In genomic region chr15:83281303-83281702, GRCm38 (mm10) we compare ENCODE assay signal across 22 mouse cellular contexts. TPM values are rescaled to one million over a fixed set of nuclear protein-coding genes. Genes with fewer than 3 reads are reported as not detected.
DNase-seq lines count a peak whose midpoint lies in the region; ATAC-seq and TF ChIP-seq lines count a peak whose summit lies in the region.
"Had no signal": no experiment of that assay in that cellular context is flagged by ENCODE, and none has a peak within 500 bp of the region (broad histone marks: within the 10 kb centered on the region; RNA-seq: fewer than 3 reads in every experiment).

No protein-coding gene starts in this region.

- H3K4me1 ChIP-seq in heart, embryonic 10.5 days: peaks cover 3% of the 10 kb centered on the region; the same call in 1 of the 2 replicates
- H3K4me1 ChIP-seq in stomach, postnatal 0 days (replicated peaks; ENCODE audit: control insufficient read depth, insufficient read depth): no peaks in the 10 kb centered on the region
- H3K4me1 ChIP-seq: forebrain, embryonic 15.5 days; heart, embryonic 15.5 days; kidney, embryonic 15.5 days; neural tube, embryonic 15.5 days had no signal

- no peaks in the 10 kb centered on the region for H3K36me3 ChIP-seq in heart, embryonic 10.5 days
- no peaks in the 10 kb centered on the region for H3K36me3 ChIP-seq in stomach, postnatal 0 days (ENCODE audit: control insufficient read depth, insufficient read depth, low read length)
- H3K36me3 ChIP-seq: forebrain, embryonic 15.5 days; G1E; heart, embryonic 15.5 days; kidney, embryonic 15.5 days; neural tube, embryonic 15.5 days had no signal

- ATAC-seq in stomach, postnatal 0 days (ENCODE audit: low FRiP score, low TSS enrichment): peak; percentile 77; the same call in 1 of the 2 replicates
- no peak for ATAC-seq in cerebellum, adult (ENCODE audit: insufficient number of reproducible peaks, low FRiP score, low TSS enrichment)
- ATAC-seq: forebrain, embryonic 15.5 days; midbrain, embryonic 16.5 days had no signal

- H3K9me3 ChIP-seq in heart, embryonic 10.5 days: no peaks in the 10 kb centered on the region
- H3K9me3 ChIP-seq in stomach, postnatal 0 days (ENCODE audit: control insufficient read depth, low read length): no peaks in the 10 kb centered on the region
- H3K9me3 ChIP-seq: forebrain, embryonic 15.5 days; G1E; heart, embryonic 15.5 days; kidney, embryonic 15.5 days; neural tube, embryonic 15.5 days had no signal

- no peak overlapping the region for H3K9ac ChIP-seq in stomach, postnatal 0 days (ENCODE audit: low read length)
- H3K9ac ChIP-seq: forebrain, embryonic 15.5 days; heart, embryonic 15.5 days; kidney, embryonic 15.5 days; neural tube, embryonic 15.5 days had no signal

- no peak for DNase-seq in heart, embryonic 10.5 days (ENCODE audit: low spot score)
- no peak for DNase-seq in heart, postnatal 10 days
- peak; percentile 47 for DNase-seq in ZHBTc4 (ENCODE audit: low read depth, low spot score)
- DNase-seq in lung, postnatal 14 days: peak; percentile 33
- peak; percentile 29 for DNase-seq in stomach, postnatal 0 days (ENCODE audit: low spot score)
- DNase-seq in retina, postnatal 1 day: no peak
- DNase-seq: cerebellum, adult 8-10 months; gastrocnemius, postnatal 25 days; heart, adult 2 months; liver; right cerebral cortex, postnatal 25 days; thymus, postnatal 14 days had no signal

- intact Hi-C loops in heart, postnatal 10 days (cut with DNase I): no loop called here

- no peak overlapping the region for H3K4me2 ChIP-seq in stomach, postnatal 0 days (replicated peaks; ENCODE audit: low read depth)
- H3K4me2 ChIP-seq: forebrain, embryonic 15.5 days; heart, embryonic 15.5 days; kidney, embryonic 15.5 days; neural tube, embryonic 15.5 days had no signal

- H3K27ac ChIP-seq in heart, embryonic 10.5 days: peak overlapping the region; percentile 13; the same call in 1 of the 2 replicates
- H3K27ac ChIP-seq in stomach, postnatal 0 days (replicated peaks): peak overlapping the region; percentile 87
- H3K27ac ChIP-seq: forebrain, embryonic 15.5 days; heart, adult 2 months; heart, embryonic 15.5 days; kidney, embryonic 15.5 days; neural tube, embryonic 15.5 days had no signal

- no peak overlapping the region for H3K4me3 ChIP-seq in heart, embryonic 10.5 days
- H3K4me3 ChIP-seq in stomach, postnatal 0 days (ENCODE audit: low read depth, low read length): no peak overlapping the region
- H3K4me3 ChIP-seq: erythroblast, embryonic 14.5 days; forebrain, embryonic 15.5 days; heart, adult 2 months; heart, embryonic 15.5 days; kidney, embryonic 15.5 days; neural tube, embryonic 15.5 days had no signal

- no peak for TF ChIP-seq CTCF in stomach, postnatal 0 days (IDR thresholded peaks at IDR 0.05; ENCODE audit: low read depth)

- no peaks in the 10 kb centered on the region for H3K27me3 ChIP-seq in heart, embryonic 10.5 days (ENCODE audit: insufficient read depth, poor library complexity, severe bottlenecking)
- H3K27me3 ChIP-seq in stomach, postnatal 0 days (ENCODE audit: control insufficient read depth, insufficient read depth, low read length): no peaks in the 10 kb centered on the region
- H3K27me3 ChIP-seq: forebrain, embryonic 15.5 days; heart, embryonic 15.5 days; kidney, embryonic 15.5 days; neural tube, embryonic 15.5 days had no signal

- TF ChIP-seq EP300 in stomach, postnatal 0 days (optimal IDR thresholded peaks at IDR 0.05): no peak

- 67% methylated on average over 11 of the region's 11 CpGs for WGBS in heart, embryonic 10.5 days
- WGBS in stomach, postnatal 0 days: 39% methylated on average over 11 of the region's 11 CpGs

RNA-seq across cellular contexts. Expression of gene A4galt, which starts 29.7 kb away (rescaled TPM):
- not detected in 2 replicates for polyA plus RNA-seq in heart, embryonic 10.5 days (2016; fragmentation: Nextera tagmentation; extraction: Ambion mirVana)
- total RNA-seq in heart, postnatal 10 days (2021): 1 to 10 TPM; 5.3 to 7.5 TPM
- 23.0 and 24.4 TPM in 2 replicates for polyA plus RNA-seq in stomach, postnatal 0 days (2015; fragmentation: Nextera tagmentation; extraction: Ambion mirVana)
- total RNA-seq: common myeloid progenitor, adult 5-6 weeks; hematopoietic stem cell, adult 5-6 weeks had no signal
- polyA plus RNA-seq: erythroblast, embryonic 14.5 days; G1E had no signal

Comparison
In these comparisons a context has a peak if more than half of its experiments do, and no peak if none do; other contexts are left out.
1. DNase-seq: peak in ZHBTc4 (single experiment), lung, postnatal 14 days (single experiment) and stomach, postnatal 0 days (single experiment); none in heart, embryonic 10.5 days (single experiment), heart, postnatal 10 days (0 of 2) and retina, postnatal 1 day (single experiment).
2. RNA of gene A4galt, which starts 29.7 kb away (polyA plus RNA-seq): 23.0 to 24.4 TPM in stomach, postnatal 0 days; not detected in heart, embryonic 10.5 days; every median in the first group is over 10 times any median in the second.